Mouse (Mus musculus): ENCODE measurements around the gene Utp4.
"Not testable (repeated sequence)": the region's sequence is repeated elsewhere in the genome, so short reads cannot be mapped to it uniquely, and the experiment has no call there.

Gene Utp4

DNA sequence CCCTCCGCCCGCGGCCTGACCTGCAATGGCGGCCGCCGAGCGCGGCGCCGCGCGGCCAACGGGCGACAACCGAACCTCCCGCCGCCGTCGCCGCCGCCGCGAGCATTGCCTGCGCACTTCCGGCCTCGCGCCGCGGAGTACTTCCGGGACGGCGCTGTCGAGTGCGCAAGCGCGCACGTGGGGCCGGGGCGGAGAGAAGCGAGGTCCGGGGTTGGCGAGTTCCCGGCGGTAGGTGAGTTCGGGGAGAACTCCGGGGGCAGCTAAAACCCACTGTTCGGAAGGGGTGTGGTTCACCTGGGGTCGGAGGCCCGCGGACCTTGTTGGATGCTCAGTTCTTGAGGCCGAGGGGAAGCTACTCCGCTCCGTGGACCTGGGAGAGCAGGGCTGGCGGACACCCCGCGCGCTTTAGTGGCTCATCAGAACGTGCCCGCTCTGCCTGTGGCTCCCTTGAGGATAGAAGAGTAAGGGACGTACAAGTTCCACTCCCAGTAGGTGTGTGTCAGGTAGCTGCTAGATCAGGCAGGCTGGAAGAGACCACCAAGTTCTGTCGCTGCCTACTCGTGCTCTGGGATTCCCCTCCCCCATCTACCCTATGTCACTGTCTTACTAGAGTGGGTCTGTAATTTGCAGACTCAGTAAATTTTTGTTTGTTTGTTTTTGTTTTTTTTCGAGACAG lies at the start of gene Utp4:
Gene Utp4 (plus strand): TSS at position 156 of the 676 bp plus-strand sequence.
- peak; percentile 94 for DNase-seq (ENCODE audit: low spot score)

DNA sequence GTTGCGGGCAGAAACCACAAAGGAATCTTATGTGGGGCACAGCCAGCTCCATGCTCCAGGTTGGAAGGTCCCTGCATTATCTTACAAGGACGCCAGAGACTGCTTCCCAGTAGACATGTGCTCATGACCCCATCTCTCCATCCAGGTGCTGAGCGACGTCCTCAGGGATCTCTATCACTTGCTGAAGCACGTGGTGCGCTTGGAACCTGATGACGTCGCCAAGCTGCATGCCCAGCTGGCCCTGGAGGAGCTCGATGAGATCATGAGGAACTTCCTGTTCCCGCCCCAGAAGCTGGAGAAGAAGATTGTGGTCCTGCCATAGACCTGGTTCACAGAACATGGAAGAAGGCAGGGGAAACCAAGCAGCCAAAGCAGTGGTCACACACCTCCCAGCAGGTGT lies 43.4 kb upstream of the Utp4 start:
- DNase-seq (ENCODE audit: low spot score) = no peak

DNA sequence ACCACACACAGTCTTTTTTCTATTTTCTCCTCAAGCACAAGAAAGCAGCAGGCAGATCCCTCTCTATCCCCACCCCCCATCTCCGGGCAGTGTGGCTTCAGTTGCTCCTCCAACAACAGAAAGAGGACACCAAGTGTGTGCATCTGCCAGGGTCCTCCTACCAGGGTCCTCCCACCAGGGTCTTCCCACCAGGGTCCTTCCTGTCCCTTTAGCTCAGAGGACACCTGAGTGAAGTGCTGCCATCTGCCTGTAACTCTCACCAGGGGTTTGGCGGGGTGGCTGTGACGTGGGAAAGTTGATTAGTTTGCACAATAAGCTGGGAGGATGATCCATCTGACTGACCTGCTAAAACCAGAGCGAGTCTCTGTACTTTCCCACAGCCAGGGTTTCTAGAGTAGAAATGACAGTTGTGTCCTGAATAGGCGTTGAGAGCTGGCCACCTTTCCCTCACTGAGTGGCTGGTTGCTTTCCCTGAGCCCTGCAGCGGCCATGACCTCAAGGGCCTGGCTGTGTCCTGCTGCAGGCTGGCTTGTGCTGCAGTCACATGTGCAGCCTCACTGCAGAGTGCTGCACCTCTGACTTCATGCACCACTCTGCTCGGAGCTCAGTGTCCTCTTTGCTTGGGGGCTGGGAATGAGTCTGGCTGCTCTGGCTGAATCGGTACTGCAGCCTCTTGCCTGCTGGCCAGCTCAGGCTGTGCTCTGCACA lies 38.7 kb upstream of the Utp4 start:
- no peak for DNase-seq (ENCODE audit: low spot score)

DNA sequence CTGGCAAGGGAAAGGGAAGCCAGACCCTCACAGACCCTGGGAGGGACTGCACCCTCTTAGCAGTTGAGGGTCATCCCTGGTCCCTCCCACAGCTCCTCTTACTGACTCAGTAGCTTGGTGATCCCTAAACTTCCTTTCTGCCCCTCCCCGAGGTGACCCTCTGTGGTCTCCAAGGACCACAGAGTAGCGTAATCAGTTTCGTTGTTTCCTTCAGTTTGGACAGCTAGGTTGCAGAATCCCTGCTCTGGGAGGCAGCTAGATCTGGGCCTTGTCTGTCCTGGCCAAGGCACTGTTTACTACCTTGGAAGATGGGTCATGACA lies 38.2 kb upstream of the Utp4 start:
- no peak for DNase-seq (ENCODE audit: low spot score)

DNA sequence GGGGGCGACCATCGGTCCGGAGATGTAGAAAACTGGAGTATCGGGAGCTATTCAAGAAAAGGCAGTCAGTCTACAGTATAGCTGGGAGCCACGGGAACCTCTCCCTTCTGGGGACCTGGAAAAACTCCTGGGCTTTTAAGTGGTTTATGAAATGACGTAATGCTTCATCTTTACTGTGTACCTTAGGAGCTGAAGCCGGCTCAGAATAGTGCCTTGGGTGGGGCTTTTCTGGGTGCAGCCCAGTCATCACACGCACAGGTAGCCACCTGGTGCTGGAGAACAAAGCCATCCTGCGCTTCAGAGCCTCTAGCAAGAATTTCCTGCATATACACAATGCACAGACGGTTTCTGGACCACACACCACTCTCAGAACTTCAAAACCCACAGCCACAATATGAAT lies 30.6 kb upstream of the Utp4 start:
- DNase-seq (ENCODE audit: low spot score) = no peak

DNA sequence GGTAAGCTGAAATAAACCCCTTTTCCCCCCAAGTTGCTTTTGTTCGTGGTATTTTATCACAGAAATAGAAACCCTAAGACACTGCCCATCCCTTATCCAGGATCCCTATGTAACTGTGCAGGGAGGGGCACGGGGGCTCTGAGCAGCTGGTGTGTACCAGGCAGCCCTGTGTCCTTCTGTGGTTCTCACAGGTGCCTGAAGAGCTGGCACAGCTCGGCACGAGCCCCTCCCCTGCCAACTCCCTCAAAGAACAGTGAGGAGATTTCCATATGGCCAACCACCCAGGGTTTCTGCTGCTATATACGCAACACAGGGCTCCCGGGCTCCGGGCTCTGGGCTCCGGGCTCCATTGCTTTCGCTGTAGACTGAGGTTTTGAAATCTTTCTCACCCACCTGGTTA lies 28.1 kb upstream of the Utp4 start:
- no peak for DNase-seq (ENCODE audit: low spot score)

DNA sequence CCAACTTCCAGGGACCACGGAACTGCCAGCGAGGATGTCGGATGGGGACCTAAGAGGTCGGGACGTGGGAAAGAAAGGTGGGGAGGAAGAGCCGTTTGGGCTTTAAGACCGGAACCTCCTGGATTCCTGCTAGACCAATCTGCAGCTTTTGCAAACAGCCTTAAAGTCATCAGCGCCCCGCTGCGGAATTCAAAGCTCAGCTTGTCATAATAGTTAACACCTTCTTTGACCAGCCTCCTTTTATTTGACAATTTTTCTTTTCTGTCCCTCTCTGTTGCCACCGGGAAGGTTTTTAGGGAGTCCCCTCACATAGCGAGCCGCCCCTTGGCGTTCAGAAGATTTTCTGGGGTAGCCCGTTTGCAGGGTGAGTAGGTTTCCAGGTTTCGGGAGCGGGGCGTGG lies 23.4 kb upstream of the Utp4 start, which contains the start of gene Has3:
Gene Has3 (plus strand): TSS at position 192 of the 400 bp plus-strand sequence.
- no peak for DNase-seq (ENCODE audit: low spot score)

DNA sequence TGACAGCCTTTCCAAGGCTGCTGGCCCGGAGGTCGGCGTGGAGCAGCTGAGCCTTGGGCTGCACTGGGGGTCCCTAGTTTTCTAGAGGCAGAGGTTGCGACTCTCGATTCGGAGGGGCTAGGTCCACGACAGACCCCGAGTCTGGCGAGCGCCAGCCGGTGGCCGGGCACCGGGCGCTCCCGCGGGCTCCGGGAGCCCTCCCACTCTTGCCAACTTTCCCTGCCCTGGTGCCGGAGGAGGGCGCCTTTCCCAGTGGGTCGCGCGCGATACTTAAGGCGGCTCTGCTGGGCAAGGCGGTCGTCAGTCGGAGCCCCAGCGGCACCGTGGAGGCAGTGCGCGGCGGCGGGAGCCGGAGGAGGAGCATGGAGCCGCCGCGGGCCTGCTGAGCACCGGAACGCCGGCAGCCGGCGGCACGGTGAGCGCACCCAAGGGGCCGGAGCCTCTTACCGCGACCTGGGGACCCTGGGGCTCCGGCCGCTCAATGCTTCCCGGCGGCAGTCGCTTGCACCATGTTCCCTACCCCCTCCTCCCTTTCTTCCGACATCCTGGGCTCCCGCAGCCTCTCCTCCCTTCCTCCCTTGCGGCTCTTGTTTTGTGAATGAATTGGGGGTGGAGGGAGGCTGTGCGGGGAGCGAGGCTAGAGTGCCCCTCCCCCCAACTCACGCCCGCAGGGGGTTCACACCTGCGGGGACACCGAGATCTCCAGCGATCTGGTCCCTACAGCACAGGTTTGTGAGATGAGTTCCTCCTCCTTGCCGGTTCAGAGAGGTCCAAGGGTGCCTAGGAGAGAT lies 22.7 kb upstream of the Utp4 start:
- no peak for DNase-seq (ENCODE audit: low spot score)

DNA sequence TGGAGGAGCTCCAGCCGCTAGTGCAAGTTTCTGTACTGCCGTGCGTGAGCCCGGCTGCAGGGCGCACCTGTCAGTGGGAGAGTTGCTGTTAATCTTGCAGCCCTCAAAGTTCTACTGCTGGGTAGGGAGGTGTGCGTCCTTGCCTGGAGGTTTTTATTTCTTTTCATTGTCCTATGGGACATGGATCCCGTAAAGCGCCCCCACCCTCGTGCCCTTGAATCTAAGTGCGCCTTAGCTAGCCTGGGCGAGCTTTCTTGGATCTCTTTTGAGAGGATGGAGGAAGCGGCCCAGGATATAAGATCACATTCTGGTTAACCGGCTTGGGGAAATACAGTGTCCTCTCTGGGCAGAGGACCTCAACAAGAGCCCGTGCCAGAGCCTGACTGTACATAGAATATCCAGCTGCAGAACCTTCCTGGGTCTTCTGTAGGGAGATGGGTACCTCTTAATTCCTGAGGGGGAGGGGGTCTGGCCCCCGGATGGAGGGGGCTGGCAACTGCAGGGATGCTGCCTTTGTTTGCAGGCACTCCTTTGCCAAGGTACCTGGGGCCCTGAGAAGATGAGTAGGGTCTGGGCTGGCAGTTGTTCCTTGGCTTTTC lies 22.0 kb upstream of the Utp4 start:
- DNase-seq (ENCODE audit: low spot score) = no peak

DNA sequence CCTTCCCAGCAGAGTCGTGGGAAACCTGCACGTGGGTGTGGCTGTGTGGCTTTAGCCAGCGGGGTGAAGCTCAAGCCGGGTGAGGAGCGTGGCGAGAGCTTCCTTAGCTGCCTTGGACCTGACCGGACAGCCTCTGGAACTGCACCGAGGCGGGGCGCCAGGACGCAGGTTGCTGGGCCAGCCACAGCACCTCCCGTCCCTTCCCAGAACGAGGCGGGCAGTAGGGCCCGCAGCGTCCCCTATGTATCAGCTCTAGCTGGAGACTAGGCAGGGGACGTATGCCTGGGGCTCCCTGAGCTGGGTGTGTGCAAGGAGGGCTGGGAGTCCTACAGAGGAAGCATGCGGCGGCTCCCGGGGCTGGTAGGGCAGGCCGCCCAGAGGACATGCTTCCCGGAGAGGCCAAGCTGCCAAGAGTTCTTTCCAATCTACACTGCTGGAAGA lies 21.5 kb upstream of the Utp4 start:
- DNase-seq (ENCODE audit: low spot score) = no peak

DNA sequence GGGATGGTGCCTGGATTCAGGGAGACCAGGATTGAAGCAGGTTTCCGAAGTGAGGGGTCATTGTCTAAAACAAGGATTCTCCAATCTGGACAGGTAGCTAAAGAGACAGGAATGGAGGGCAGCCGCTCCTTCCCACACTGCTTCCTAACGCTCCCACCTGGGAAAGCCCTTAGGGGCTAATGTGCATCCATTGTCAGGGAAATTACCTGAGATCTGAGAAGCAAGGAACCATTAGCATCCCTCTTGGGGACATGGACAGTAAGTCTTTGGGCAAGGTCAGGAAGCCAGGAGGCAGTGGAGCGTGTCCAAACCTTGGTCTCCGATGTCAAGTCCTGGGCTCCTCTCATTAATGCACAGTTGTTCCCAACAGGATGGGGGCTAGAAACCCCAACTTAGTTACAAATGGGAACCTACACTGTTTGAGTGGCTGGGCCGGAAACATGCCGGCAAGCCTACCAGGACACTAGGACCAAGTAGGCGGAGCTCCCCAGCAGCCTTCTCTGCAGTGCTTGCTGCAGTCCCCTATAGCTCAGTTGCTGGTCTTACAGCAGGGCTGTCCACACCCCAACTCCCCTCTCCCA lies 20.9 kb upstream of the Utp4 start:
- DNase-seq (ENCODE audit: low spot score) = no peak

DNA sequence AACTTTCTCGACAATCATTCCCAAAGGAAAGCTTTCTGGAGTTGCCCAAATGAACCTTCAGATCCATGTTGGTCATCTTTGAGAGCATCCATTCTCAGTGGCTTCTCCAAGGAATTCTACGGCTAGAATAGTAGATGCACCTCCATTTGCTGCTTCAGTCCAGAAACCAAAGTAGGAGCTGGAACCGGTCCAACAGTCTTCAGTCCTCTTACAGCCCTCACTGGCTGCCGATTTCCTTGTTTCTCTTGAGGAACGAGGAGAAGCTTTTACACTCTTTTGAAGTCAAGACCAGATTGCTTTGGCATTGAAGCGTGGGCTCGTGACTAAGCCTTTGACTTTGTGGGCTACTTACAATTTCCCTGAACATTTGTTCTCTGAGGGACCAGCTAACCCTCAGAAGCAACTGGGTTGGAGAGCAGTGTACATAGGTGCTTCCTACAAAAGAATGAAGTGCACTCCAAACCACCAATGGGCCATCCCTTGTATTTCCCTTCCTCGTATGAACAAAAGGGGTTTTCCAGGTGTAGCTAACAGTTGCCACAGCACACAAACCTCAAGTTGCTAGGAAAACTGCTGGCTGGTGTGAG lies 13.2 kb upstream of the Utp4 start:
- no peak for DNase-seq (ENCODE audit: low spot score)

DNA sequence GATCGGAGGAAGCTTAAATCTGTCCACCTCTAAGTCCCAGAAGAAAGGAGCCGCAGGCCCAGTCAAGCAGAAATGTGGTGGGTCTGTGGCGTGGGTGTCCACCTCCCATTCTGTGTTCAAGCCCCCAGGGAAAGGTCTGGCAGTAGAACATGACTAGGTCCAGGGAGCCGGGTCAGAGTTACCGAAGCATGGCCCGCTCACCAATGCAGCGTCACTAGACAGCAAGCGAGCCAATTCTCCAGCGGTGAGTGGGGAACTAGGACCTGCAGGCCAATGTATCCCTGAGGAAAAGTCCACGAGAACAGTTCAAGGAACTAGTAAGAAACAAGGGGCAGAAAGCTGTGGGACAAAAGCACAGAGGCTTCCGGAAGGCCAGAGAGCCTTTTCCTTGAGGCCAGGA lies 9.3 kb upstream of the Utp4 start:
- DNase-seq (ENCODE audit: low spot score) = not testable (repeated sequence)

DNA sequence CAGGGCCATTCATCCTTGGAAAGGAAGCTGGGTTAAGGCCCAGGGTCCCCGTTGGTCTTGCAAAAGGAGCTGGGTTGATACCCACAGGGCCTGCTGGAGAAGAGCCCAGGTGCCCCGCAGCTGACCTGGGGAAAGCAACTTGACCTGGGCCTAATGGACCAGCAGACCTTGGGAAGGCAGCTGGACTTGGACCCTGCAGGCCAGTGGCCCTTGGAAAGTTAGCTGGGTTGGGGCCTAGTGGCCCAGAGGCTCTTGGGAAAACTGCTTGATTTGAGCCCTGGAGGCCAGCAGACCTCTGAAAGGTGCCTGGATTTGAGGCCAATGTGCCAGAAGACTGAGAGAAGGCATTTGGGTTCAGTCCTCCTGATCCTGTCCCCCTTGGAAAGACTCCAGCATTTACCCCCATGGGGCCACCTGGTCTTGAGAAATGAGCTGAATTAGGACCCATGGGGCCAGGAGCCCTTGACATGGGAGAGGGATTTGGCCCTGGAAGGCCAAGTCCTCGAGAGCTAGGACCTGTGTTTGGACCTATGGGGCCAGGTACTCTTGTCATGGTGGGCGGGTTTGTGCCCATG lies 8.5 kb upstream of the Utp4 start:
- not testable (repeated sequence) for DNase-seq (ENCODE audit: low spot score)

DNA sequence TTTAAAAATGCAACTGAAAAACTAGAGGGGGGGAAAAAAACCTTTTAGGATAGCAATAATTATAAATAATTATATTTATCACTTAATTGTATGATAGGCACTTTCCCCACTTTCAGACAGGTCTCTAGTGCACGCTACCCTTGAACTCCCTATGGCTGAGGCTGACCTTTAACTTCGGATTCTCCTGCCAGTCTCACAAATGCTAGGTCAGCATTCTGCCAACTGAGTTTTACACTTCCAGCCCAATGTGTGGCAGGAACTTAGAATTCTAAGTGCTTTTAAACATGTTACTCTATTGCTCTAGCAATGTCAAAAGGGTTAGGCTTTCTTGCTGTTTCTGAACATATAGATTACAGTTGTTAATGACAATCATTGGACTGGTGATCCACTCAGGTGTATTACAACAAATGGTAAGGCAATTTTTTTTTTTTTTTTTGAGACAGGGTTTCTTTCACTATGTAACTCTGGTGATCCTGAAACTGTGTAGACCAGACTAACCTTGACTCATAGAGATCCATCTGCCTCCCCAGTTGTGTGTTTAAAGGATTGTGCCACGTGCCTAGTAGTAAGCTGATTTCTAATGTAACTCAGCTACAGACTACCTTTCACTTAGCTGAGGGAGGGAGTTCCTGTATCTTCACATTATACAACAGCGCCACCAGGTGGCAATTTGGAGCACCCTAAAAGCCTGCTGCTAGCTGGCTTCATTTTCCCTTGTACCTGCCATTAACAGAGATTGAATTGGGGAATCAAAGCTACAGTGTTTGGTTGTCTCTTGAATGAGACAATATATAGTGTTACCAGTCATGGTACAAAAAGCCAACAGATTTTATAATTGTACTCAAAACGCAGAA lies 5.9 kb upstream of the Utp4 start:
- peak; percentile 86 for DNase-seq (ENCODE audit: low spot score)

DNA sequence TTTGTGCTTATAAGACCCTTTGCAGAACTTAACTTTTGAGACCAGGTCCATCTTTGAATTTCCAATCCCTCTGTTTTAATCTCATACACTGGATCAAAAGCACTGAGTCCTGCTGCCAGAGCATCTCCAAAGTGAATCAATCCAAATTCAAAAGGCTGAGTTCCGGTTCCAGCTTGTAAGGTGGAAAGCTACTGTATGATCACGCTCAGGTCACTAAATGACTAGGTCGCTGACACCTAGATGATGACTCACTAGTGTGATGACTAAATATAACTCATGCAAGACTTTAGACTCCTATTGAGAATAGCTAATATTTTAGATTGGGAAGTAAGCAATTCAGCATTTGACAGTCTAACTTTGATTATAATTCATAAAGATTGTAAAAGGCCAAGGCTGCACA lies 4.6 kb upstream of the Utp4 start:
- peak; percentile 20 for DNase-seq (ENCODE audit: low spot score)

DNA sequence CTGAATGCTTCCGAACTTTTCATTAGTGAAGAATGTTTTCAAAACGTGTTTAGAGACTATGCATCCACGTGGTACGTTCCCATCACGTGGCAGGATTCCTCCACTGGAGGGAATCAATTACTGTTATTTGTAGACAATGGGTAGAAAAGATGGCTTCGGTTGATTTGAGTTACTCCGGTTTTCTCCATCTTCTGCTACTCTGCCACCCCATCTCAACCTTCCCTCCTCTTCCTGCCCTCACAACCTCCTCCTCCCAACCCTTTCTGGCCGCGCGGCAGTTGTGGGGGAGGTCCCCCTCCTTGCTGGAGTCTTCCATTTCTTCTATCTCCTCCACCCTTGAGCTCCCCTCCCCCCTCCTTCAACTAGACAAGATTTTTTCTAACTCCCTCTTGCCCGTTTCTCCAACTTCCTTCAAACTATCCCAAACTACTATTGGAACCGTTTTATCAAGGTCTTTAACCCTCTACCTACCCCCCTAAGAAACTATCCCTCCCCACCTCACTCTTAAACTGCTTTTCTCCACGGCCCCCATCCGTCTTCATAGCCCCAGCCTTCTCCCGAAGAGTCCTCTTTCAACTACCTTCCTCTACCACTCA lies 1.1 kb upstream of the Utp4 start:
- DNase-seq (ENCODE audit: low spot score) = peak; percentile 48

DNA sequence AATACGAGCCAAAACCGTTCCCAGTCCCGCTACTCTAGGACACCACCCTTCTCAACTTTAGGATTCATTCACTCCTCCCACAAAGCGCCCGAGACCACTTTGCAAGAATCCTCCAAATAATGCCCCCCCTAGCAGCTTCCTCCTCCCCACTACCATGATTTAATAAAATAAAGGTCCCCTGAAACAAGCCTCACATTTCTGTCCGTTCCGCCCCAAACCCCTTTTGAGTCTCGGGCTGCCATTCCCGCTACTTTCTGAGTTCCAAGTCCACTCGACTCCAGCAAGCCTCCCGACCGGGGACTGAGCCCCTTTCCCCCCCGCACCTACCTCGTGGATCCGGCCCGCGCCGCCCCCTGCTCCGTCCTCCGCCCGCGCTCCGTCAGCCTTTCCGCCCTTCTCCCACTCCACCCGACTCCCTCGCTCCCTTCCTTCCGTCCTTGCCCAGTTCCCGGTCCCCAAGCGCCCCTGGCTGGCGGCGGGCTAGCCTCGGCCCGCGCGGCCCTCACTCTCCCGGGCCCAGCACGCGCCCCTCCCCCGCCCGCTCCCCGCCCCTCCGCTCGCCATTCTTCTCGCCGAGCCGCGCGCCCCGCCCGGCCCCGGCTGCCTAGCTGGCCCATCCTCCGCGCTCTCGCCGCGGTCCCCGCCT lies 507 bp upstream of the Utp4 start:
- peak; percentile 58 for DNase-seq (ENCODE audit: low spot score)

DNA sequence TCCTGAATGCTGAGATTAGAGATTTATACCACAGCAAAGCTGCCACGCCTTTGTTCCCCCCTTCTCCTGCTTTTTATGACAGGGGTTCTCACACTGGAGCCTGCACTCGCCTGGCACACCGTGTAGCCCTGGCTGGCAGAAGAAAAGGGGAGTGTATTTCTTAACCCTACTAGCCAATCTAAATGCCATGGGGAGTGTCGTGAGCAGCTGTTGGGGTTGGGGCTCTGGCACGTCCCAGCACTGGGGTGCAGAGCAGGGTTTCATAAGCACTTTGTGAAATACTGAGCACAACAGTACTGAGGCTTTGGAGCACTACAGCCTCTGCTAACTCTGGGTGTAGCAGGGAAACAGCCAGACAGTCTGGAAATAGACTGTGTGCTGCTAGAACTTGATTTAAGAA lies 6.0 kb downstream of the Utp4 start:
- no peak for DNase-seq (ENCODE audit: low spot score)

Measured in MN1 (cell line).